Mouse (Mus musculus) heart, embryonic 16.5 days (tissue): ENCODE data around the gene Lrrc9. TPM values are rescaled to one million over a fixed set of nuclear protein-coding genes. Genes with fewer than 3 reads are reported as not detected.
A peak's percentile ranks its signal among the peaks of the same experiment; 100 is the strongest.

Experiments used
- ATAC-seq: fragments of 200-750 bp; cut with Nextera tagmentation; replicated peaks from 2 replicates; pipeline ENCODE4 v1.8.0; 2017; ENCODE audit warnings: moderate number of reproducible peaks; ENCODE audit not compliant: insufficient read depth, low FRiP score; ENCODE audit errors: extremely low read depth
- H3K27ac ChIP-seq: fragments of 300-500 bp; sonication (generic); 2 replicates; pipeline ENCODE4 v1.5.1; 2014; ENCODE audit warnings: mild to moderate bottlenecking, low read length, control low read depth, moderate library complexity
- H3K27me3 ChIP-seq: fragments of 300-500 bp; sonication (generic); 2 replicates; pipeline ENCODE4 v1.6.1; 2014; ENCODE audit warnings: low read length, mixed read lengths; ENCODE audit not compliant: control insufficient read depth, insufficient read depth
- H3K36me3 ChIP-seq: fragments of 300-500 bp; sonication (generic); 2 replicates; pipeline ENCODE4 v1.6.1; 2014; ENCODE audit not compliant: control insufficient read depth, insufficient read depth
- H3K4me1 ChIP-seq: fragments of 300-500 bp; sonication (generic); 2 replicates; pipeline ENCODE4 v1.6.1; 2014; ENCODE audit warnings: low read length, mixed read lengths; ENCODE audit not compliant: control insufficient read depth, insufficient read depth
- H3K4me2 ChIP-seq: fragments of 300-500 bp; sonication (generic); 2 replicates; pipeline ENCODE4 v1.6.1; 2014; ENCODE audit warnings: low read depth, mild to moderate bottlenecking, control low read depth, low read length
- H3K4me3 ChIP-seq: fragments of 300-500 bp; sonication (generic); 2 replicates; pipeline ENCODE4 v1.5.1; 2014; ENCODE audit warnings: mild to moderate bottlenecking, control low read depth, low read length
- H3K9ac ChIP-seq: fragments of 300-500 bp; sonication (generic); 2 replicates; pipeline ENCODE4 v1.6.1; 2014; ENCODE audit warnings: low read length, control low read depth
- H3K9me3 ChIP-seq: fragments of 300-500 bp; sonication (generic); replicated peaks from 2 replicates; pipeline ENCODE4 v1.6.1; 2016; ENCODE audit warnings: low read length; ENCODE audit not compliant: control insufficient read depth
- WGBS: fragments of 180-500 bp; shearing (Covaris S2); extraction: QIAGEN DNeasy Blood & Tissue Kit; methylation state at CpG from one replicate; pipeline ENCODE4 v1.1.7; 2014; 5-methylcytosine and 5-hydroxymethylcytosine counted together
- polyA plus RNA-seq: library from polyadenylated mRNA; unstranded; fragments of >200 nt; fragmentation: Nextera tagmentation; extraction: Ambion mirVana; gene quantifications from 2 replicates; pipeline ENCODE4 v1.2.1, GENCODE M21; 2015

Lrrc9 gene
- polyA plus RNA-seq, 1 experiment from 2014 or later, result 0.53 TPM

DNA sequence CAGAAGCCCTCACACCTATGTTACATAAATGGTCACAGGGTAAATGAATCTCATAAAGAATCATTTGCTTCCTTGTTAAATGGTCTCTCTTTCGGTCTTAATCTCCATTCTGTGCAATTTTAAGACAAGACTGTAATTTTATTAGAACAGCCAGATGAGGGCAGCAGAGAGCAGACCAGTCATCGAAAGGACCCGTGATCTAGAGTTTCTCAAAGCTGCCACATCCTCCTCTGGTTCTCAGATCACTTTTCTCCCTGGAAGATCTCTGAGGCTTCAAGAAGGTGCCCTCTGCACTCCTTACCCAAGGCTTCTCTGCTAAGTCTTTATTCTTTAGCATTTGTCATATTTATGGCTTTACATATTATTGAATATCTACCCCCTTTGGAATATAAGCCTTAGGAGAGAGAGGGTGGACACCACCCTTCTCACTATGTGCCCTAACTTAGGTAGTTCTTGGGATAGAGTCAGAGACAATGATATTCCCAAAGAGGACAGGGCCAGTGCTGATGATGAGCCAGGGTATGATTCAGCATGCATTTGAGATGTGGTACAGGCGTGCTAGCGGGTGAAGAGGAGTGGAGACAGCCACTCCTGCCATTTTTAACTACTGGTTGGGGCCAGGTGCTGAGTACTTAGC, 20.3 kb downstream of the Lrrc9 start:
- no peak overlapping the region for H3K9ac ChIP-seq
- H3K4me2 ChIP-seq, result peak overlapping the region; percentile 38
- 42% methylated on average over 5 of the region's 5 CpGs for WGBS
- H3K9me3 ChIP-seq, result no peaks in the 10 kb centered on the region
- H3K27me3 ChIP-seq, result no peaks in the 10 kb centered on the region
- H3K4me3 ChIP-seq, result no peak overlapping the region
- no peak for ATAC-seq
- H3K36me3 ChIP-seq, result no peaks in the 10 kb centered on the region
- no peak overlapping the region for H3K27ac ChIP-seq
- H3K4me1 ChIP-seq, result 0 out of 2 replicates have a peak, but pooled peaks cover 2% of the 10 kb centered on the region

DNA sequence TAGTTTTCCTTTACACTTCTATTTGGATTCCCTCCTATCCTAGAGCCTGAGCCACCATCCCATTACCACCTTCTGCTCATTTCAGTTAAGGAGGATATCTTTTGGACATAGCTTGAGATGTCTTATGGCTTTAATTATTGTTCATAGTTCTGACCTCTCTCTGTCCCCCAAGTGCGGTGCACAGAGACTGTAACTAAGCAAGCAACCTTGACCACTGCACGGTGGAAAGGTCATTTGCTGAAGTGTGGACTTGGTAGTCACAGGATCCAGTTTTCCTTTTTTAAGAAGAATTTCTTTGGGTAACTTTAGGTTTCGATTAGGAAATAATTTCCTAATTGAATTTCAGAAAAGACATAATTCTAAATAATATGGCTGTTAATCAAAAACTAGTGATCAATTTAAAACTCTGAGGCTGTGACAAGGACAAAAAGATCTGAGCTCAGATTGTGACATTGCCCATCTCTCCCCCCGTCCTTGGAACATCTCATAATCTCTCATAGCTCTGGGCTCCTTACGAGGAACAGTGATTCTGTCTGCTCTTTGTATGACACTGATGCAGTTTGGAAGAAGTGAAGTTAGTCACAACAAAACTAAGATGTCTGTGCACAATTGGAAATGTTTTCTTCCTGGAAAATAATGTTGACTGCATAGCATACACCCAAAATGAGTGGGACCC, 24.3 kb downstream of the Lrrc9 start:
- no peak for ATAC-seq
- Histone ChIP-seq H3K9ac (no peak overlapping the region), H3K9me3 (no peaks in the 10 kb centered on the region), H3K4me3 (no peak overlapping the region), H3K4me1 (0 out of 2 replicates have a peak, but pooled peaks cover 2% of the 10 kb centered on the region), H3K27me3 (no peaks in the 10 kb centered on the region), H3K4me2 (no peak overlapping the region), H3K36me3 (no peaks in the 10 kb centered on the region), H3K27ac (no peak overlapping the region)
- 84% methylated on average over 5 of the region's 5 CpGs for WGBS

DNA sequence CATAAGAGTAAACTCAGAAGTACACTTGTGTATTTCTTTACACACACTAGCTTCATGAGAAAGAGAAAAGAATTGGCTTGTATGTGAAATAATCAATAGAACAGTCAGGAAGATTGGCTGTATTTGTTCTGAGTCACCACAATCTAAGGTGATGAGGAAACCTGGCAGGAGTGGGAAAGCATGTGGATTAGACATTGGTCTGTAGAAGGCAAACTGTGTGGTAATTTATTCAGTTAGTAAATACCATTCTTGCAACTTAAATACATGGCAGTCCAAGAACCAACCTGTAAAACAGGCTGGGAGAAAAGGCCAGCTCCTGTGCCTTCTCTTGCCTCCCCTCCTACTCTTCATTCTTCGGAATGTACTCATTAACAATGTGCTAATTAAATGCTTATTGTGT, 25.6 kb downstream of the Lrrc9 start:
- WGBS, result 94% methylated on average over 1 of the region's 1 CpGs
- no peaks in the 10 kb centered on the region for H3K36me3 ChIP-seq
- ATAC-seq, result no peak

DNA sequence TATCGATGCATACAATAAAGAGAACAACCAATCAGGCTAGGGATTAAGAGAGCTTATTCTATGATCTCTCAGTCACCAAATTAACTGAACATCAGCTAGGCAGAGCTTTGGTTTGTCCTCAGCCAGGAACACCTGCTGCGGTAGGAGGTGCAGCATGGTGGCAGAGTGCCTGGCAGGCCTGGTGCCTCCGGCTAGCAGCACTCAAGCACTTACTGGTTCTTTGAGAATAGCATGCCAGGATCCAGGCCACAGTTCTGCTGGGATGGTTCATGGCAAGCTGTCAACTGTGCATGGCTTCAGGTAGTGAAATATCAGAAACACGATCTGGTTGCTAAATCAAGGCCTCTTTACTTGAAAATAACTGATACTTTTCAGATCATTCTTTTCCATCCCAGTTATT, 26.1 kb downstream of the Lrrc9 start:
- Histone ChIP-seq H3K4me2 (no peak overlapping the region), H3K4me1 (no peaks in the 10 kb centered on the region), H3K9ac (no peak overlapping the region), H3K27ac (no peak overlapping the region), H3K27me3 (no peaks in the 10 kb centered on the region), H3K9me3 (no peaks in the 10 kb centered on the region), H3K36me3 (no peaks in the 10 kb centered on the region), H3K4me3 (no peak overlapping the region)
- no peak for ATAC-seq
- 83% methylated on average over 4 of the region's 4 CpGs for WGBS

More for the DNA sequence above, 25.6 kb downstream of the Lrrc9 start:
- no peaks in the 10 kb centered on the region for H3K27me3 ChIP-seq
- no peak overlapping the region for H3K4me2 ChIP-seq
- H3K27ac ChIP-seq, result no peak overlapping the region
- no peak overlapping the region for H3K4me3 ChIP-seq
- no peaks in the 10 kb centered on the region for H3K9me3 ChIP-seq
- no peak overlapping the region for H3K9ac ChIP-seq
- no peaks in the 10 kb centered on the region for H3K4me1 ChIP-seq

DNA sequence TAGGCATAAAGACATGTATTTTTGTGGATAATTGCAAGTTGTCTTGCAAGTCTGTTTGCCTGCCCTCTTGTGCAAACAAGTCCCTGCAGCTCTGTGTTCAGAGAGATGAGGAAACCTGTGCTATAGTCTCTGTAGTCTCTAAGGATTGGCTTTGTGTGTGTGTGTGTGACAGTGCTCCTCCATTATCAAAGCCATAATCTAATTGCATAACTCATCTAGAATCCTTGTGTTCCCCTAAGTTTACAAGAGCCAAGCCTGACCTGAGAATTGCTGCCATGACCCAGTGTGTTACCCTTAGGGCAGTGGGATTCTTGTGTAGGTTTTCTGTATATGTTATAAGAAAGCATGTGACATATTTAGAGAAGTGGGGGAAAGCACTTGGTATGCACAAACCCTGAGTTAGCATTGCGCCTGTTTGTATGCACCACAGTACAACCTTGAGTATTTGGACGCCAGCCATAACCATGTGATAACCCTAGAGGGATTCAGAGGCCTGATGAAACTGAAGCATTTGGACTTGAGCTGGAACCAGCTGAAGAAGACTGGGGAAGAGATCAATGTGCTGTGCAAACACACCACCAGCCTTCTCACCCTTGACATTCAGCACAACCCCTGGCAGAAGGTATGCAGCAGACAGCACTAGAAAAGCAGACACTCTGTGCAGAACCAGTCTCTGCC, 35.2 kb downstream of the Lrrc9 start:
- 37% methylated on average over 2 of the region's 2 CpGs for WGBS
- peak; percentile 69; the same call in 1 of the 2 replicates for ATAC-seq
- no peak overlapping the region for H3K4me2 ChIP-seq
- peak overlapping the region; percentile 76 for H3K27ac ChIP-seq
- H3K27me3 ChIP-seq, result no peaks in the 10 kb centered on the region
- no peak overlapping the region for H3K9ac ChIP-seq
- H3K4me1 ChIP-seq, result peaks cover 9% of the 10 kb centered on the region
- no peaks in the 10 kb centered on the region for H3K36me3 ChIP-seq
- H3K9me3 ChIP-seq, result no peaks in the 10 kb centered on the region
- H3K4me3 ChIP-seq, result no peak overlapping the region

DNA sequence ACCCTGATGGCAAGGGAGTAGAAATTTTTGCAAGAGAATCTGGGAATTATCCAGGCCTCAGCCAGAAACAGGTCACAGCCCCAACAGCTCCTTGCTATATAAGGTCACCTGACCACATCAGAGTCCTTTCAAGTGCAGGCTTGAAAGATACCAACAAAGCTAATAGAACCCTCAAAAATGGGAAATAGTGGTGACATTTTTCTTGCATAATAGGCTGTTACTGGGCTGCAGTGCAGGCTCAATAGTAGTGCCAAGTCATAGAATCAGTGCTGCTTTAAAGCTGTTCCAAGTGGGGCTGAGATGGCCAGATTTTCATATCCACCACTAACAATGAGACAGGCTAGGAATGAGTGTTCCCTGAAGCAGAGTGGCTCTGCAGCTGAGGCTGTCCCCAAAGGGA, 40.6 kb downstream of the Lrrc9 start:
- Histone ChIP-seq H3K4me1 (peaks cover 3% of the 10 kb centered on the region), H3K27ac (no peak overlapping the region), H3K9me3 (no peaks in the 10 kb centered on the region), H3K4me2 (no peak overlapping the region), H3K36me3 (no peaks in the 10 kb centered on the region), H3K9ac (no peak overlapping the region), H3K27me3 (no peaks in the 10 kb centered on the region), H3K4me3 (no peak overlapping the region)
- ATAC-seq, result no peak

DNA sequence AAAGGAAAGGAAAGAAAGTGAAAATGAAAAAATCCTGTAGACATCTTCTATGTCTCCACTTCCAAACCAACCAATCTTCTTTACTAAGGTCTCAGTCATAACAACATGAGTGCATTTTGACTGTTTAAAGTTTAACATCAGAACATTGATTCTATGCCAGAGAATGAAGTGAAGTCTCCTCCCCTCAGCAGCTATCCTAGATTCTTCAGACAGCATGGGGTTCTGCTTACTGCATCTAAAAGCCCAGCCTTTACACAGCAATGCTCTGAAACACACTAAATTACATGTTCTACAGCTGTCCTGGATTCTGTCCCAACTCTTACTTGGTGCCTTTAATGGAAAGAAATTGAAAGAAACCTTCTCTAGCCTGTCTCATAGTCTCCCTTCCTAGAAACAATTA, 43.2 kb downstream of the Lrrc9 start:
- Histone ChIP-seq H3K9me3 (no peaks in the 10 kb centered on the region), H3K27me3 (no peaks in the 10 kb centered on the region), H3K36me3 (no peaks in the 10 kb centered on the region), H3K9ac (no peak overlapping the region), H3K4me2 (no peak overlapping the region), H3K4me3 (no peak overlapping the region), H3K4me1 (no peaks in the 10 kb centered on the region), H3K27ac (no peak overlapping the region)
- ATAC-seq, result no peak

DNA sequence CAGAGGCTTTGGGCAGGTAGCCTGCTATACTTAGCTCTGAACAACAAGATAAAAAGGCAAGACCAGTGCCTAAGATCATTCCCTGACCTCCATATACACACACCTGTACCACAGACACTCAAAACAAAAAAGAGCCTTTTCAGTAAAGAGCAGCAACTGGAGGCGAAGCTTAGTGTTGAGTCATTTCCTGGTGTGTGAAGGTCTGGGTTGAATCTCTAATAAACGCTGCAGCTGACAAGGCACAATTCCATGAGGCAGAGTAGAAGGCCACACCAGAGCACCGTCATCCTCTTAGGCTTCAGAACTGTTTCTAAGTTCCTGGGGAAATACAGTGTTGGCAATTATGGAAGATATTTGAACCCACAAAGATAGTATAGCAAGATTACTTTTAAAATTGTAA, 45.8 kb downstream of the Lrrc9 start:
- Histone ChIP-seq H3K36me3 (no peaks in the 10 kb centered on the region), H3K27me3 (no peaks in the 10 kb centered on the region), H3K4me3 (no peak overlapping the region), H3K9ac (no peak overlapping the region), H3K4me1 (peaks cover 2% of the 10 kb centered on the region; the same call in 1 of the 2 replicates), H3K27ac (no peak overlapping the region), H3K9me3 (no peaks in the 10 kb centered on the region), H3K4me2 (no peak overlapping the region)
- 64% methylated on average over 3 of the region's 3 CpGs for WGBS
- ATAC-seq, result no peak

DNA sequence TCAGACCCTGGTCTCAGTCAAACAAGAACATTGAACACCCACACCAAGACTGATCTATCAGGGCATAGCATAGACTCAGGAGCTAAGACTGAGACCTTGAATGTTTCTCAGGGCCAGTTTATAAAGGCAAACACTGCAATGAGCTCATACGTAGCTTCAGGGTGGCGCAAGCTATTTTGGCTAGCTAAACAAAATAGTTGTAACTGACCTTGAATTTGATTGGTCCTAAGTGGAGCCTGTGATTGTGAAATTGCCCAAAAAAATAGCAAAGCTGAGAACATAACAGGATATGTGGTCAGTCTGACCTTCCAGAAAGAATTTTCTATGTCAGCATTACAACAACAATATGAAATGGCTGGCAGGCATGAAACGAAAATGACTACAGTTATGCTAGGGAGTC, 48.3 kb downstream of the Lrrc9 start:
- H3K27ac ChIP-seq, result no peak overlapping the region
- H3K9ac ChIP-seq, result no peak overlapping the region
- 77% methylated on average over 3 of the region's 3 CpGs for WGBS
- H3K4me2 ChIP-seq, result no peak overlapping the region
- no peaks in the 10 kb centered on the region for H3K27me3 ChIP-seq
- no peaks in the 10 kb centered on the region for H3K36me3 ChIP-seq
- no peaks in the 10 kb centered on the region for H3K9me3 ChIP-seq
- peaks cover 2% of the 10 kb centered on the region; the same call in 1 of the 2 replicates for H3K4me1 ChIP-seq
- no peak overlapping the region for H3K4me3 ChIP-seq
- ATAC-seq, result no peak
